Mouse (Mus musculus) embryonic facial prominence, embryonic 12.5 days (tissue): ENCODE results near the gene Camta1. TPM values are rescaled to one million over a fixed set of nuclear protein-coding genes. Genes with fewer than 3 reads are reported as not detected.
A peak's percentile ranks its signal among the peaks of the same experiment; 100 is the strongest.

Experiments used
- ATAC-seq: fragments of 200-750 bp; cut with Nextera tagmentation; 2 replicates; pipeline ENCODE4 v1.8.0; 2017; ENCODE audit not compliant: insufficient number of reproducible peaks, insufficient read depth, low FRiP score, low TSS enrichment
- H3K27ac ChIP-seq: fragments of 300-500 bp; sonication (generic); 2 replicates; pipeline ENCODE4 v1.5.1; 2016; ENCODE audit warnings: mild to moderate bottlenecking
- H3K27me3 ChIP-seq: fragments of 300-500 bp; sonication (generic); 2 replicates; pipeline ENCODE4 v1.6.1; 2016; ENCODE audit warnings: mild to moderate bottlenecking, moderate library complexity
- H3K36me3 ChIP-seq: fragments of 300-500 bp; sonication (generic); 2 replicates; pipeline ENCODE4 v1.6.1; 2016; ENCODE audit warnings: mild to moderate bottlenecking
- H3K4me1 ChIP-seq: fragments of 300-500 bp; sonication (generic); 2 replicates; pipeline ENCODE4 v1.6.1; 2016
- H3K4me2 ChIP-seq: fragments of 300-500 bp; sonication (generic); replicated peaks from 2 replicates; pipeline ENCODE4 v1.6.1; 2016; ENCODE audit warnings: mild to moderate bottlenecking, moderate library complexity
- H3K4me3 ChIP-seq: fragments of 300-500 bp; sonication (generic); 2 replicates; pipeline ENCODE4 v1.5.1; 2016; ENCODE audit warnings: mild to moderate bottlenecking
- H3K9ac ChIP-seq: fragments of 300-500 bp; sonication (generic); 2 replicates; pipeline ENCODE4 v1.6.1; 2016; ENCODE audit warnings: mild to moderate bottlenecking, moderate library complexity
- H3K9me3 ChIP-seq: fragments of 300-500 bp; sonication (generic); 2 replicates; pipeline ENCODE4 v1.6.1; 2016; ENCODE audit warnings: mild to moderate bottlenecking, moderate library complexity
- WGBS: fragments of 180-500 bp; shearing (Covaris S2); methylation state at CpG from one replicate; pipeline ENCODE4 v1.1.7; 2016; 5-methylcytosine and 5-hydroxymethylcytosine counted together
- polyA plus RNA-seq: library from polyadenylated mRNA; unstranded; fragments of >200 nt; fragmentation: Nextera tagmentation; extraction: Ambion mirVana; gene quantifications from 2 replicates; pipeline ENCODE4 v1.2.1, GENCODE M21; 2016

Camta1 gene
- polyA plus RNA-seq, 1 experiment from 2014 or later: 115 TPM

- Histone ChIP-seq H3K36me3 (no peaks in the 10 kb centered on the region), H3K9me3 (no peaks in the 10 kb centered on the region), H3K9ac (no peak overlapping the region), H3K27ac (no peak overlapping the region), H3K4me2 (no peak overlapping the region), H3K27me3 (no peaks in the 10 kb centered on the region), H3K4me1 (peaks cover 26% of the 10 kb centered on the region), H3K4me3 (no peak overlapping the region)
- WGBS: 67% methylated on average over 10 of the region's 10 CpGs
- ATAC-seq: no peak
Observed at GRCm38 (mm10) chr4:151533451-151533850, 328.2 kb downstream of the Camta1 start.

- Histone ChIP-seq H3K27me3 (no peaks in the 10 kb centered on the region), H3K9me3 (no peaks in the 10 kb centered on the region), H3K27ac (no peak overlapping the region), H3K9ac (no peak overlapping the region), H3K4me2 (no peak overlapping the region), H3K36me3 (no peaks in the 10 kb centered on the region), H3K4me1 (no peaks in the 10 kb centered on the region), H3K4me3 (no peak overlapping the region)
- no peak for ATAC-seq
- 93% methylated on average over 4 of the region's 4 CpGs for WGBS
Observed at GRCm38 (mm10) chr4:151528436-151528835, 333.2 kb downstream of the Camta1 start.

- no peak overlapping the region for H3K4me3 ChIP-seq
- no peaks in the 10 kb centered on the region for H3K4me1 ChIP-seq
- no peaks in the 10 kb centered on the region for H3K27me3 ChIP-seq
- H3K9ac ChIP-seq: no peak overlapping the region
- H3K4me2 ChIP-seq: no peak overlapping the region
- 91% methylated on average over 3 of the region's 3 CpGs for WGBS
- H3K9me3 ChIP-seq: no peaks in the 10 kb centered on the region
- H3K36me3 ChIP-seq: no peaks in the 10 kb centered on the region
- ATAC-seq: no peak
- no peak overlapping the region for H3K27ac ChIP-seq
Observed at GRCm38 (mm10) chr4:151527763-151528162, 333.9 kb downstream of the Camta1 start.

GRCm38 (mm10) chr4:151520103-151520502 lies 341.6 kb downstream of the Camta1 start:
- Histone ChIP-seq H3K4me2 (no peak overlapping the region), H3K4me3 (no peak overlapping the region), H3K27me3 (no peaks in the 10 kb centered on the region), H3K27ac (no peak overlapping the region), H3K36me3 (no peaks in the 10 kb centered on the region), H3K9ac (no peak overlapping the region), H3K4me1 (peaks cover 16% of the 10 kb centered on the region), H3K9me3 (no peaks in the 10 kb centered on the region)
- ATAC-seq: no peak
- WGBS: 16% methylated on average over 8 of the region's 8 CpGs

- ATAC-seq: no peak
- Histone ChIP-seq H3K9me3 (no peaks in the 10 kb centered on the region), H3K27me3 (no peaks in the 10 kb centered on the region), H3K4me1 (peaks cover 16% of the 10 kb centered on the region), H3K27ac (no peak overlapping the region), H3K4me2 (no peak overlapping the region), H3K9ac (no peak overlapping the region), H3K36me3 (no peaks in the 10 kb centered on the region), H3K4me3 (no peak overlapping the region)
- WGBS: 66% methylated on average over 7 of the region's 7 CpGs
Observed at GRCm38 (mm10) chr4:151519011-151519410, 342.7 kb downstream of the Camta1 start.

- Histone ChIP-seq H3K9me3 (no peaks in the 10 kb centered on the region), H3K27ac (peak overlapping the region; percentile 78), H3K36me3 (no peaks in the 10 kb centered on the region), H3K4me3 (no peak overlapping the region), H3K4me2 (no peak overlapping the region), H3K27me3 (no peaks in the 10 kb centered on the region), H3K9ac (no peak overlapping the region), H3K4me1 (peaks cover 16% of the 10 kb centered on the region)
- ATAC-seq: peak; percentile 59; the same call in 1 of the 2 replicates
- 22% methylated on average over 11 of the region's 11 CpGs for WGBS
Observed at GRCm38 (mm10) chr4:151516998-151517799, 344.5 kb downstream of the Camta1 start.

- no peaks in the 10 kb centered on the region for H3K27me3 ChIP-seq
- no peak overlapping the region for H3K4me2 ChIP-seq
- H3K9ac ChIP-seq: no peak overlapping the region
- 0 out of 2 replicates have a peak, but pooled peaks cover 3% of the 10 kb centered on the region for H3K9me3 ChIP-seq
- peaks cover 13% of the 10 kb centered on the region for H3K4me1 ChIP-seq
- WGBS: 89% methylated on average over 5 of the region's 5 CpGs
- H3K27ac ChIP-seq: no peak overlapping the region
- no peak for ATAC-seq
- H3K36me3 ChIP-seq: no peaks in the 10 kb centered on the region
- no peak overlapping the region for H3K4me3 ChIP-seq
Observed at GRCm38 (mm10) chr4:151515316-151515715, 346.4 kb downstream of the Camta1 start.

GRCm38 (mm10) chr4:151511092-151511491 lies 350.6 kb downstream of the Camta1 start:
- Histone ChIP-seq H3K27me3 (no peaks in the 10 kb centered on the region), H3K9me3 (0 out of 2 replicates have a peak, but pooled peaks cover 3% of the 10 kb centered on the region), H3K36me3 (no peaks in the 10 kb centered on the region), H3K4me1 (no peaks in the 10 kb centered on the region), H3K4me3 (no peak overlapping the region), H3K27ac (no peak overlapping the region), H3K4me2 (no peak overlapping the region), H3K9ac (no peak overlapping the region)
- 86% methylated on average over 4 of the region's 4 CpGs for WGBS
- no peak for ATAC-seq

GRCm38 (mm10) chr4:151510417-151510816 lies 351.3 kb downstream of the Camta1 start:
- no peak for ATAC-seq
- H3K4me3 ChIP-seq: no peak overlapping the region
- 0 out of 2 replicates have a peak, but pooled peaks cover 3% of the 10 kb centered on the region for H3K9me3 ChIP-seq
- H3K27ac ChIP-seq: no peak overlapping the region
- no peaks in the 10 kb centered on the region for H3K27me3 ChIP-seq
- H3K9ac ChIP-seq: no peak overlapping the region
- H3K4me1 ChIP-seq: no peaks in the 10 kb centered on the region
- 52% methylated on average over 4 of the region's 4 CpGs for whole genome bisulfite sequencing
- H3K4me2 ChIP-seq: no peak overlapping the region
- no peaks in the 10 kb centered on the region for H3K36me3 ChIP-seq

- Histone ChIP-seq H3K4me3 (no peak overlapping the region), H3K27me3 (no peaks in the 10 kb centered on the region), H3K36me3 (no peaks in the 10 kb centered on the region), H3K4me1 (no peaks in the 10 kb centered on the region), H3K27ac (no peak overlapping the region), H3K4me2 (no peak overlapping the region), H3K9ac (no peak overlapping the region), H3K9me3 (0 out of 2 replicates have a peak, but pooled peaks cover 6% of the 10 kb centered on the region)
- WGBS: 82% methylated on average over 6 of the region's 6 CpGs
- ATAC-seq: no peak
Observed at GRCm38 (mm10) chr4:151506701-151507100, 355.0 kb downstream of the Camta1 start.

- 80% methylated on average over 5 of the region's 5 CpGs for WGBS
- no peak overlapping the region for H3K27ac ChIP-seq
- ATAC-seq: no peak
- no peaks in the 10 kb centered on the region for H3K27me3 ChIP-seq
- H3K36me3 ChIP-seq: no peaks in the 10 kb centered on the region
- no peak overlapping the region for H3K4me3 ChIP-seq
- no peak overlapping the region for H3K9ac ChIP-seq
- H3K4me2 ChIP-seq: no peak overlapping the region
- H3K9me3 ChIP-seq: peaks cover 4% of the 10 kb centered on the region; the same call in 1 of the 2 replicates
- H3K4me1 ChIP-seq: no peaks in the 10 kb centered on the region
Observed at GRCm38 (mm10) chr4:151498481-151499276, 363.0 kb downstream of the Camta1 start.

GRCm38 (mm10) chr4:151496581-151496980 lies 365.1 kb downstream of the Camta1 start:
- Histone ChIP-seq H3K27me3 (no peaks in the 10 kb centered on the region), H3K4me2 (no peak overlapping the region), H3K9me3 (no peaks in the 10 kb centered on the region; the same call in 1 of the 2 replicates), H3K36me3 (no peaks in the 10 kb centered on the region), H3K4me3 (no peak overlapping the region), H3K27ac (no peak overlapping the region), H3K9ac (no peak overlapping the region), H3K4me1 (no peaks in the 10 kb centered on the region)
- 88% methylated on average over 5 of the region's 5 CpGs for WGBS
- no peak for ATAC-seq
